Mouse (Mus musculus): Measurements from ENCODE around the gene Gpam.

The Gpam gene

DNA sequence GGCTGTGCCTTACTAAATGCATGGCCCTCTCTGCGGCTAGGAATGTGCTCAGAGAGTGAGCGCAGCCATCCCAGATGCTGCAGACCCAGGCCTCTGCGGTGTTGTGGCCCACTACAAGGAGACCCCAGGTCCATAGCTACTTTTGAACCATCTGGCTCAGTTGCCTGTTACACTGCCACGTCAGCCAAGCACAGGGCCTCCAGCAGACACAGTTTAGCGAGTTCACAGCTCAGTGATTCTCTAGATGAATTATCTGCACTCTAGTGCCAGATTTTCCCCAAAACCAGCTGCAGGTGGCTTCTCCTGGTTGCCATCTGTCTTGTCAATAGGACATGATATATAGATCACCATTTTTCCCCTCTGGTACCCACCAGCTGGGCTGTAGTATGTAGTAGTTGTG, 69.6 kb downstream of the Gpam start:
- DNase-seq: no peak

DNA sequence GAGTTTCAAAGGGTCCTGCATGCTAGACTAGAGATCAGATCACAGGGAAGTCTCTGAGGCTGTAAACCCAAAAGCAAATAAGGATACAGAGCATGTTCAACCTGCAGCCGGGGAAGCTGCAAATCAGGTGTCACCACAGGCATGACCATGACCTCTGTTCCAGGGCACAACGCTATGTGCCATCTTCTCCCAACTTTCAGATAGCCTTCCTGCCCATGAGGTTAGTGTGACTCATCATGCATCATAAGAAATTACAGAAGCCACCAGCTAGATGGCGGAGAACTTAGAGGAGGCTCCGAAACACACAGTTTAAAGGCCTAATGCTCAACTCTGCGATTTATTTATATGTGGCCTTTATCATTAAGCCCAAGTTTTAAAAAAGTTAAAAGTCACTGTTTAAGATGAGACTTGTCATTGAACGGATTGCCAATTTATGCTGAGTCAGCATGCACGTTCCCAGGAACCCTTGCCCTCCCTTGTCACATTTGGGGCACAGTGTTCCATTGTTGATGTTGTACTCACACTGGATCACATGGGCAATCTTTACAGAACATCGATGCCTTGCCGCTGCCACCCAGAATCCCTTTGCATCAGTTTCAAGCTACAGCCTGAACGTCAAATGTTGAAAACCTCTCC, 71.3 kb downstream of the Gpam start:
- no peak for DNase-seq

DNA sequence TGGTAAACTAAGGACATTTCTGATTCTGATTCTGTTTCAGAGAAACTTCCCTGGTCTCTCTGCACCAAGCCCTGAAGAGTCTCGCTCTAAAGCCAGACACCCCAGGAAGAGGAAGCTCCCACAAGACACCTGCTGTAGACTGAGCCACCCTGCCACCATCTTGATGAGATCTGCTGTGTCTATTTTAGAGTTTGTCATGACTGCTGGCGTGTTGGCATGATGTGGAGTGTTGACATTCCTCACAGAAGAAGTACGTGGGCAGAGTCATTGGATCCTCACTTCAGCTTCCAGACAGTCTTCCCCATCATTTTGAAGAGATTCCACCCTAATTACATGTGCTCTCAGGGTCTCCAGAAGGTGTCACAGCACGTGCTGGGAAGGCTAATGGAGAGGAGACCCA, 73.9 kb downstream of the Gpam start:
- no peak for DNase-seq

DNA sequence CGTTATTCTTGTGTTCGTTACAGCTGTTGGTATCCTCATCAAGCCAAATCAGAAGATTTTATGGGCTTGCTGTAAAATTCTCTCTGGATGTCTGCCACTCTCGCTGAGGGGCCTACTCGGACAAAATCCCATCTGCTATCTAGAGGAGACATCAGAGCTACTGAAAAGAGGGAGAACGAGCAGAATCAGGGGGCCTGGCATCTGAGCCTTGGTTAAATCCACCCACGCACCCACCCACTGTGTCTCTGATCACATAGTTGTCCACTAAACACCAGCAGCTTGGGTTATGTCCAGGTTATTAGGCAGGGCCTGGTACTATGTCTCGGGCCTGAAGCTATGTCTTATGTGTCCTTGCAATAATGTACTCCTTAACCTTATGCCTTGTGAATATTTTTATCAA, 89.6 kb downstream of the Gpam start:
- no peak for DNase-seq

DNA sequence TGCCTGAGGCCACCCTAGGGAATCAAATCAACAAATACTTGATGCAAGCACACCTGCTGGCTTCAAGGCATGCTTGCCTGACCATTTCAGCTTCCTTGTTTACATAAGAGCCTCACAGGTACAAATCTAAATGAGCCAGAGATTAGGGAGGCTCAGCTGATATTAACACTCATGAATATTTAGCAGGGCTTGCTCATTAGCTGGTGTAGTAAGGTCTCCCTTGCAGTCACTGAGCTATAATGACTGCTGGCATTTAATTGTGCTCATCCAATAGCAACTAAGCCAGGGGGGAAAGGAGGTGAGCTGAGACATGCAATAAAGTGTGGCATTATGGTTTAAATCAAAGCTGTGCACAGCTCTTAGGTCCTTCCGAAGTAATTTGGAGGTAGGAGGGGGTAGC, 108.2 kb downstream of the Gpam start:
- no peak for DNase-seq
